Mouse (Mus musculus): ENCODE results near the gene Gm20792. TPM values are rescaled to one million over a fixed set of nuclear protein-coding genes. Genes with fewer than 3 reads are reported as not detected.
"Not testable (repeated sequence)": the region's sequence is repeated elsewhere in the genome, so short reads cannot be mapped to it uniquely, and the experiment has no call there.

Gene Gm20792
- total RNA-seq (2021) = not detected
- long read RNA-seq, experiment 1 = 0 reads
- long read RNA-seq, experiment 2 = 0 reads

DNA sequence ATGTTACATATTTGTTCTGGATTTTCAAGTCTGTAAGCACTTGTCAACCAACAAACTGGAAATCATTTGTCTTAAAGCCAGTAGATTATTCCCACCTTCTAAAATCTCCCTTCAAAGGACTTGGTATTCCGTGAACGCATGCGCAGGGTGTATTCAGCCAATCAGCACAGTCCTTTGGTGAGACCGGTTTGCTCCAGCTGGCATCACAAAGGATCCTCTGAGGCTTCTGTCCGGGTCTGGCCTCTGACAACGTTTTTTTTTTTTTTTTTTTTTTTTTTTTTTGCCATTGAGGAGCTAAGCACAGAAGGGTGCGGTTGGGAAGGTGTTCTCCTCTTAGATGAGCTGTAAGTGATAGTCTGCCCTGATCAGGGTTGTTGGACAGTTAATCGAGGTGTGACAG lies at the start of gene Gm20792:
TSS of gene Gm20792 (plus strand) at position 301 of the 400 bp plus-strand sequence.
- DNase-seq = not testable (repeated sequence)
